Mouse (Mus musculus) erythroblast, embryonic 14.5 days (primary cell): ENCODE measurements at regions not wholly inside any gene's neighbourhood (a gene's known extent, or its start where the extent isn't known, plus 50 kb on each side); places are given as distances from the start of the nearest gene placed in this dataset.

Experiments
- GATA1 ChIP-seq: IDR thresholded peaks from 2 replicates; pipeline ENCODE4 v1.6.1; 2012; ENCODE audit warnings: low read length, inconsistent platforms, mixed read lengths
- TAL1 ChIP-seq: IDR thresholded peaks from 3 replicates; pipeline ENCODE4 v1.6.1; 2012; ENCODE audit warnings: low read length, inconsistent platforms, mixed read lengths

DNA sequence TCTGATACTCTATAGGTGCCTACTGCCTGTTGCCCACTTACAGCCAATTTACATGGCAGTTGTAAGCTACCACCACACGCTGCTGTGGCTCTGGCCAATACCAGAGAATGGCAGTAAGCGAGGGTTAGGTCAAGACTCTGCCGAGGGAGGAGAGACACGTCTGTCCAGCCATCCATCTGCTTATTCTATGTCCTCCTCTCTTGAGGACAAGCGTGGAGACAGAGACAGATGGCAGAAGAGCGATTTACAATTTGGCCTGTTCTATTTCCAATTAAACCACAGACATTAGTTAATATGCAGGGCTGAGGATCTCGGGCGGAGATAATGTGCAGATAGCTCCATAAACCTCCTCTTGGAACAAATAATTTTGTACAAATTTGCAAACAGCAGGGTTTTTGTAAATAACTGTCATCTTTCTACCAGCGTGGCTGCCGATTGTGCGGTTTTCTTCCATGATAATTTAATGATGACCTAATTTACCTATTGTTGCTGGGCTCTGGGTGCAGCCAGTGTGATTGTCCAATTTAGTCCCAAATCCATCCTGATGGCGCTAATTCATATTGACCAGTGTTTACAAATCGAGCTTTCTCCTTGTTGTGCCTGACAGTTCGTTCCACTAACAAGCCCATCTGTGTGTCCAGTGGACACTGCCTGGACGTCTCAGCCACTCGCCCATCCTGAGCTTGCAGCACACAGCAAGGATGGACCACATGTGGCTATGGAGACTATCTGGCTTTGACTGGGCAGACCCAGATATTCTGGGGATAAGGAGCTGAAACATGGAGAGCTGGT lies 88.4 kb upstream of the Nkx1-1 start:
- TF ChIP-seq GATA1 (no peak), TAL1 (no peak)
